Mouse (Mus musculus) liver, embryonic 14.5 days (tissue): ENCODE results near the gene Nav2.

Source experiments
- CTCF ChIP-seq: IDR thresholded peaks from 2 replicates; pipeline ENCODE4 v1.5.1; 2016; ENCODE audit warnings: antibody characterized with exemption, low read depth, control low read depth
- EP300 ChIP-seq: IDR thresholded peaks from 2 replicates; pipeline ENCODE4 v1.6.1; 2016; ENCODE audit warnings: antibody characterized with exemption, low read depth

DNA sequence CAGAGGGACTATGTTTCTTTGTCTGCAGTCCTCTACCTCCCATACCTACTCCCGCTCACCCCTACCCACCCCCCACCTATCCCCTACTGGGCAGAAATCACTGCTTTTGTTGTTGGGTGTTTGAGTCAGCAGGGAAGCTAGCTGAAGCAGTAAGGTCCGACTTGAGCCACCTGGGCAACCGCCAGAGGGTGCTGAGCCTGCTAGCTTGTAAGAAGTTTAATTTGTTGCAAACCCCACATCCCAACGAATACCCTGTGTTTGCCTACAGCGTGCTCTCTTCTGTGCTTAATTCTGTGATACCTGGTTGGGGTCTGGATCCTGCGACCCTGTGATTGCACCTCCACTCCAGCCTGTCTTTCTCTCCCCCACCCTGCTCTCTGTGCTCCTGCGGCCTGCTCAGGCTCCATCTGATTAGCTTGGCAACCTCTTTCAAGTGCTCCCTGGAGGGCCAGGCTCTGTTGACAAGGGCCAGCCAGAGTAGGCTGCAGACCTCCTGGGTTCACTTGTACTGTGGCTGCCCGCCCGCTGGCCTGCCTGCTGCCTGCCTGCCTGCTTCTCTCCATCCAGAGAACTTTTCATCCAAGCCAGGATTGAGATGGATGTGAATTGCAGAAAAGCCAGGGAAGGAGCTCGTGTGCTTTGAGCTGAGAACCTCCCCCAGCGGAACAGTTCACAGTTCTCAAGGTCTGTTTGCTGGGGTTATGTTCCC, 575.7 kb downstream of the Nav2 start:
- TF ChIP-seq EP300 (no peak), CTCF (no peak)
